Mouse (Mus musculus): ENCODE measurements around the gene Hoxc13. TPM values are rescaled to one million over a fixed set of nuclear protein-coding genes. Genes with fewer than 3 reads are reported as not detected.

The Hoxc13 gene
- polyA plus RNA-seq, 1 experiment from 2014 or later = 0.23 TPM

Small RNA genes within 50 kb of the gene (microRNA-seq; reads per million reads assigned to microRNA genes)
- gene Mir196a-2 = 1.4 reads per million

Other genes starting within 250 kb of the Hoxc13 start
- 55.9 and 67.0 TPM in 2 replicates for gene Atp5g2, start 248.8 kb upstream of the Hoxc13 start, polyA plus RNA-seq (2016; fragmentation: Nextera tagmentation; extraction: Ambion mirVana)
- gene Calcoco1, start 198.9 kb upstream of the Hoxc13 start, polyA plus RNA-seq (2016; fragmentation: Nextera tagmentation; extraction: Ambion mirVana) = 41.4 and 42.4 TPM in 2 replicates
- gene Hoxc12, start 15.7 kb downstream of the Hoxc13 start, polyA plus RNA-seq (2016; fragmentation: Nextera tagmentation; extraction: Ambion mirVana) = not detected in 2 replicates
- not detected in 2 replicates for gene Hoxc11, start 33.3 kb downstream of the Hoxc13 start, polyA plus RNA-seq (2016; fragmentation: Nextera tagmentation; extraction: Ambion mirVana)
- not detected in 2 replicates for gene Hoxc10, start 45.7 kb downstream of the Hoxc13 start, polyA plus RNA-seq (2016; fragmentation: Nextera tagmentation; extraction: Ambion mirVana)
- 0.26 TPM in 1 of 2 replicates, not detected in the other for gene Hoxc5, start 46.3 kb downstream of the Hoxc13 start, polyA plus RNA-seq (2016; fragmentation: Nextera tagmentation; extraction: Ambion mirVana)
- not detected in 2 replicates for gene Hoxc9, start 55.3 kb downstream of the Hoxc13 start, polyA plus RNA-seq (2016; fragmentation: Nextera tagmentation; extraction: Ambion mirVana)
- gene Hoxc8, start 69.5 kb downstream of the Hoxc13 start, polyA plus RNA-seq (2016; fragmentation: Nextera tagmentation; extraction: Ambion mirVana) = not detected in 2 replicates
- not detected in 2 replicates for gene Hoxc6, start 77.2 kb downstream of the Hoxc13 start, polyA plus RNA-seq (2016; fragmentation: Nextera tagmentation; extraction: Ambion mirVana)
- gene Hoxc4, start 97.8 kb downstream of the Hoxc13 start, polyA plus RNA-seq (2016; fragmentation: Nextera tagmentation; extraction: Ambion mirVana) = 0.09 TPM in 1 of 2 replicates, not detected in the other
- 27.5 and 28.9 TPM in 2 replicates for gene Smug1, start 246.0 kb downstream of the Hoxc13 start, polyA plus RNA-seq (2016; fragmentation: Nextera tagmentation; extraction: Ambion mirVana)

Measured in midbrain, embryonic 12.5 days (tissue).